Mouse (Mus musculus) cerebellum, postnatal 36 days (tissue): ENCODE data around the gene Tha1.
"Not testable (repeated sequence)": the region's sequence is repeated elsewhere in the genome, so short reads cannot be mapped to it uniquely, and the experiment has no call there.

Experiments
- DNase-seq, 2 experiments: peaks; one replicate each; pipeline ENCODE4 v3.0.0; 2021 to 2022; ENCODE audit warnings: mixed read lengths in 2 of 2

Gene Tha1

GRCm38 (mm10) chr11:117847593-117848215 is 25.6 kb downstream of the Tha1 start:
- no peak for DNase-seq

GRCm38 (mm10) chr11:117846640-117847039 is 26.6 kb downstream of the Tha1 start:
- DNase-seq: no peak

GRCm38 (mm10) chr11:117845651-117846050 is 27.6 kb downstream of the Tha1 start:
- DNase-seq: no peak

GRCm38 (mm10) chr11:117844997-117845396 is 28.3 kb downstream of the Tha1 start:
- no peak for DNase-seq

GRCm38 (mm10) chr11:117843434-117843833 is 29.8 kb downstream of the Tha1 start:
- no peak for DNase-seq

GRCm38 (mm10) chr11:117840910-117841309 is 32.4 kb downstream of the Tha1 start:
- DNase-seq: no peak

GRCm38 (mm10) chr11:117839021-117839420 is 34.3 kb downstream of the Tha1 start:
- DNase-seq: no peak

GRCm38 (mm10) chr11:117838572-117838971 is 34.7 kb downstream of the Tha1 start:
- no peak for DNase-seq

- DNase-seq: no peak
These were observed 37.0 kb downstream of the Tha1 start for GRCm38 (mm10) chr11:117836306-117836705.

GRCm38 (mm10) chr11:117834086-117834485 is 39.2 kb downstream of the Tha1 start:
- no peak for DNase-seq

GRCm38 (mm10) chr11:117833509-117833908 is 39.8 kb downstream of the Tha1 start:
- not testable (repeated sequence) for DNase-seq

- peak; percentile 40 to 61 for DNase-seq
These were observed 41.0 kb downstream of the Tha1 start for GRCm38 (mm10) chr11:117832086-117832969.

- no peak for DNase-seq
These were observed 42.9 kb downstream of the Tha1 start for GRCm38 (mm10) chr11:117830401-117830800.

GRCm38 (mm10) chr11:117829671-117830215 is 43.5 kb downstream of the Tha1 start:
- no peak for DNase-seq

- DNase-seq: no peak
These were observed 44.2 kb downstream of the Tha1 start for GRCm38 (mm10) chr11:117828888-117829604.

- no peak for DNase-seq
These were observed 45.0 kb downstream of the Tha1 start for GRCm38 (mm10) chr11:117828149-117828887.

- DNase-seq: no peak
These were observed 45.9 kb downstream of the Tha1 start for GRCm38 (mm10) chr11:117827386-117827785.

- DNase-seq: no peak
These were observed 46.4 kb downstream of the Tha1 start for GRCm38 (mm10) chr11:117826916-117827315.

GRCm38 (mm10) chr11:117826164-117826563 is 47.1 kb downstream of the Tha1 start:
- DNase-seq: no peak

- no peak for DNase-seq
These were observed 47.8 kb downstream of the Tha1 start, which contains the start of the genes Afmid and Tk1 for GRCm38 (mm10) chr11:117825333-117826101. Gene Afmid, plus strand, starts transcription at chr11:117825924. Gene Tk1, minus strand, starts transcription at chr11:117826092.
